Mouse (Mus musculus) thymus, postnatal 14 days (tissue): ENCODE data around the gene Dnah11.
"Not testable (repeated sequence)": the region's sequence is repeated elsewhere in the genome, so short reads cannot be mapped to it uniquely, and the experiment has no call there.

Experiments
- DNase-seq: peaks from one replicate; pipeline ENCODE4 v3.0.0; 2021

Dnah11 gene

GRCm38 (mm10) chr12:117959213-117959612 is 239.6 kb downstream of the Dnah11 start:
- DNase-seq: no peak

DNA sequence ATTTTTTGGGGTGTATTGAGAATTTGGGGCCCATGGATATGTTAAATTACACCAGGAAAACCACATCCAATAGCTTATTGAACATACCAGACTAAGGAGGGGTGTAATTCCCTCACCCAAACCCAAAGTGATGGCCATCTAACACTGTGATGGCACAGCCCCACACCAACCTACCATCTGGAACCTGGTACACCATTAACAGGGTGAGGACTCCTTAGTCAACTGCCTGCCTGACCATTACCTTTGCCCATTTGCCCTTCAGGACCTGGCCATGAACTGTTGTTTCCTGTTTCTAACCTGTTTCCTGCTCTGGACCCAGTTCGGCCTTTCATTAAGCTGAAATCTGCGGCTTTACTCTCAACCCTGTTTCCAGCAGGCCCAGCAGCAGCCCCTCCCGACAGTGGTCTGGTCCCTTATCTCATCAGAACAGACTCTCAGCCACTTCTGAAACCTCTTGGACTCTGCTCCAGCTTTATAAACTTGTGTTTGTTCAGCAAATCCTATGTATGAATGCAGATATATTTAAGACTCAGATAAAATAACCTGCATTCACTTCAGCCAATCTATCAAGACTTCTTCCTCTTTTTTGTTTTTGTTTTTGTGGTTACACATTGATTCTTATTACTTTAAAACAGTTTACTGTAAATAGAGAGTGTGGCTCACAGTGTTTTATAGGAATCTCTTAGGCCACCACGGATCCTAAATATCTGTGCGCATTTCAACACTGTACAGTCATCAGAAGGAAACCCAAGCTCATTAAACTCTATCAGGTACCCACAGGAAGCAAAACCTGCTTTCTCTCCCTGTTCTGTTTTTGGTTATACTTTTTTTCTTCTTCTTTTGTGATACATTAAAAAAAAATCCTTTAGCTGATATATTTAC is 251.8 kb downstream of the Dnah11 start:
- DNase-seq: no peak

GRCm38 (mm10) chr12:117941947-117942346 is 256.9 kb downstream of the Dnah11 start:
- DNase-seq: peak; percentile 36

DNA sequence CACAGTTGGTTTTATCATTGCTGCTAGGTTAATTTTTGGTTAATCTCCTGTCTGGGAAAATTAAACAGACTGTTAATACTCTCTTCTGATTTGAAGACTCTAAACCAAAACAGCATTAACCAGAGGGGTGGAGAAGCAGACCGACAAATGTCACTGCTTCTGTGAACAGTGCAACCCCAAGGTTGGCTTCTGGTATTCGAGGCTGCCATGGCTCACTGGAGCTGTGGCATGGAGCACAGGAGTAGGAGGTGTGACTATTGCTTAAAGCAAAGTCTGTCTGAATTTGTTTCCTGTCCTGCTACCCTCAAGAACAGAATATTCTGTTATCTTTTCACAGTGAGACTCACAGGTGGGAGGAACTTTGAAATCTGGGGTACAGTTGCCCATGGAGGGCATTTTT is 260.6 kb downstream of the Dnah11 start:
- no peak for DNase-seq

- DNase-seq: no peak
Measured at GRCm38 (mm10) chr12:117932026-117932425, 266.8 kb downstream of the Dnah11 start.

GRCm38 (mm10) chr12:117929768-117930167 is 269.1 kb downstream of the Dnah11 start:
- DNase-seq: no peak

- DNase-seq: no peak
Measured at GRCm38 (mm10) chr12:117915826-117916588, 282.8 kb downstream of the Dnah11 start.

- no peak for DNase-seq
Measured at GRCm38 (mm10) chr12:117914613-117915245, 284.1 kb downstream of the Dnah11 start.

DNA sequence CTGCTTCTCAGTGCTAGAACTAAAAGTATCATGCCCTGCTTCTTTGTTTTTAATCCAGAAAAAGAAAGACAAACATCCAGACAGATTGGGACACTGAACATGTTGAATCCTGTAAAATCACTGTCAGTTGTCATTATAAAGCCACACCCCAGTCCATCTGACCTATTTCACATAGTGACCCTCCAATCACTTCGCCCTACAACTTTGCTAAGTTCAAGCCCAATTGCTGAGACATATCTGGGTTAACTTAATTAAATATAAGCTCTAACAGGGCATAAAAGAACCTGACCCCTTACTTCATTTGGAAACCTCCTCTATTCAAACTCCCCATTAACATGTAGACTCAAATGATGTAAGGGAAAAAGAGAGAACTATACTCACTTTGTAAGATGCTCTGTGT is 287.4 kb downstream of the Dnah11 start:
- DNase-seq: no peak

GRCm38 (mm10) chr12:117905232-117905840 is 293.5 kb downstream of the Dnah11 start:
- not testable (repeated sequence) for DNase-seq

DNA sequence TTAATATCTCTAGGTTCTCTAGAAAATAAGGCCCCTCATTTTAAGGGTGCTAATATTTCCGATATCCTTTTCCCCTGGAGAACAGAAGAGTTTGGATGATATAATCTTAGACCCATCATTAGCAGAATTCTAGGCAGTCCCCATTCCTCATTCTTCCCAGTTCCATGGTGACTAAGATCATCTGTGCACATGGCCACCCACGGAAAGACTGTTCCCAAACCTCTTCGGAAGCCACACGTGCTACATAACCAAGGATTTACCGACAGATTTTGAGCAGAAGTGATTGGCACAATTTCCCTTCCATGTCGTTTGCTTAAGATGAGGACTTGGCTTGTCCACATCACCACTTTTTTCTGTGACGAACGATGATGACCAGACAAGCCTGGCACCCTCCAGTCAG is 295.2 kb downstream of the Dnah11 start:
- no peak for DNase-seq

DNA sequence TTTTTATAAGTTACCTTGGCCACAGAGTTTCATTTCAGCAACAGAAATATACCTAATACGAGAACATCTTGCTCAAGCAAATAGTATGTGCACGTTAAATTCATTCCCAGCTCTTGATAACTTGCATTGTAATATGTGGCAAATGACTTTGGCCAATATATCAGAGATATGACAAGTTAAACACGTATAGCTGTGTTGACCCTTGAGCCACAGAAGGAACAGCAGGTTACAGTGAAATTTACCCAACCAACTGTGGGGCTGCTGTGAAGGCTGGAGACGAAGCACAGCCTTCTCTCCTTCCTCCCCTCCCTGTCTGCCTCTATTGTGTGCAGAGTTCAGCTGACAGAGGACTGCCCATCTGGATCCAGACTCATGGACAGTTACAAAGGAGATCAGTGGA is 297.5 kb downstream of the Dnah11 start:
- not testable (repeated sequence) for DNase-seq

DNA sequence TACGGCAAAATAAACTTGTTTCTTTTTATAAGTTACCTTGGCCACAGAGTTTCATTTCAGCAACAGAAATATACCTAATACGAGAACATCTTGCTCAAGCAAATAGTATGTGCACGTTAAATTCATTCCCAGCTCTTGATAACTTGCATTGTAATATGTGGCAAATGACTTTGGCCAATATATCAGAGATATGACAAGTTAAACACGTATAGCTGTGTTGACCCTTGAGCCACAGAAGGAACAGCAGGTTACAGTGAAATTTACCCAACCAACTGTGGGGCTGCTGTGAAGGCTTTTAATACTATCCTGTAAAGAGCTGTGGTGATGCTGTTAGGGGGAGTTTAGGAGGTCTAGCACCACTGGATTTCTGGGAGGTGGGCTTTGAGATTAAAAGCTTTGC is 298.0 kb downstream of the Dnah11 start:
- not testable (repeated sequence) for DNase-seq

GRCm38 (mm10) chr12:117887422-117887821 is 311.4 kb downstream of the Dnah11 start:
- DNase-seq: no peak

- no peak for DNase-seq
Measured at GRCm38 (mm10) chr12:117884627-117885026, 314.2 kb downstream of the Dnah11 start.

DNA sequence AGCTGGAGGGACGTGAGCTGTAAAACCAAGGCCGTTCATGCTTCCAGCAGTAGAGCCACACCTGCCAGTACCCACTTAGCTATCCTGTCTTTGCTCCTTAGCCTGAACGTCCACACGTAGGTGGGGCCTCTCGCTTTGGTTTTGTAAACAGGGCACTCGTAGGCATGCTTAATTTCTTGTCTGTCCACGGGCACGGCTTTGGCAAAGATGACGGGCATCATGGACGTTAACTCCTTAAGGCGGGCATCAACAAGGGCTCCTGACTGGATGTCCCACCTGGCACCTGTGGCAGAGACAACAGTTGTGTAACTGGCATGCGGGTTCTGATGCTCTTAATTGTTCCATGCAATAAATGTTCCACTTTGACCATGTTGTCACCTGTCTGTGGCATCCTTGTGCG is 320.5 kb downstream of the Dnah11 start:
- DNase-seq: no peak

GRCm38 (mm10) chr12:117872265-117872664 is 326.6 kb downstream of the Dnah11 start:
- no peak for DNase-seq

DNA sequence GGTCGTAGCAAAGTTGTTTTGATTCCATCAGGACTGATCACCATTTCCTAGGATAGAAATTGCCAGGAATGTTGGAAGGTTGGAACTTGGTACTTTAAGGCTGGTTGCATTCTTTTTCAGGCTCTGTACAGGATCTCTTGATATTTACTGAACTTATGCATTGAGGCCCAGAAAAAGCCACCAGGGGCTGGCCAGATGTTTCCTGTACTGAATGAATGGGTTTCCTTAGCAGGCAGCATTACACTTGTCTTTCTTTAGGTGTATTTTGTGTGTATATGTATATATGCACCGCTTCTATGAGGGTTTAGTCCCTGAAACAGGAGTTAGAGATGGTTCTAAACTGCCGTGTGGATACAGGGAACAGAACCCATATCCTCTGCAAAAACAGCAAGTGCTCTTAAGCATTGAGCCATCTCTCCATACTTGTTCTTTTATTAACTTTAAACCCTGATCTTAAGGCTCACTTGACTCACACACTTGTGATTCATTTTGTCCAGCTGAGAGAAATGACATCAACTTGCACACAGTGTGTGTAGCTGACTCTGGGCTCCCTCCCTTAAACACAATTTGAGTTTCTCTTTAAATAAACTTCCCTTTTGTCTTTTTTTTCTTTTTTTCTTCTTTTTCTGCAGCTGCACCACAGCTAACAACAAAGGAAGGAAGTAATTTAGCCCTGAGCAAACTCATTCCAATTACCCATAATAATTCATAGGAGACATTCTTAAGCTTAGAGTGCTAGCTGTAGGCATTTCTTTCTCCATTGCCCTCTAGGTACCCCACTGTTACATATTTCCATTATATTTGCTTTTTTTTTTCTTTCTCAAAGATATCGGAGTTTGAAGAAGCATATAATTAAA is 330.9 kb downstream of the Dnah11 start:
- DNase-seq: no peak

DNA sequence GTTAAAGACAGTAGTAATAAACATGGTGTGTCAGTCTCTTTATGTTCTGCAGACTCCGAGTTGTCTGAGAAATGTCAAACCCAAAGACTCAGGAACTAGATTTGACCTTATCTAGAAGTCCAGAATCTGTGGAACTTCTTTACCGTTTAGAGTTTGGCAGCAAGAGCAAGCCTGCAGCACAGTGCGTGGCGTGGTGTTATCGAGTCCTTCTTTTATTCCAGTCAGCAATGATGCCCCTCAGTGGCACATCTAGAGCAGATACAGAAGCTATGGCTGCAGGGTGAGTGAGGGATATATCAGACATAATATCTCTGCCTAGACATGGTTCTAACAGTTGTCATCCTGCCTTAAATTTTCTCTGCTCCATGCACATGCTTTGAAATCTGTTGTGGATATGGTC is 336.2 kb downstream of the Dnah11 start:
- no peak for DNase-seq

- DNase-seq: no peak
Measured at GRCm38 (mm10) chr12:117861249-117861648, 337.6 kb downstream of the Dnah11 start.

DNA sequence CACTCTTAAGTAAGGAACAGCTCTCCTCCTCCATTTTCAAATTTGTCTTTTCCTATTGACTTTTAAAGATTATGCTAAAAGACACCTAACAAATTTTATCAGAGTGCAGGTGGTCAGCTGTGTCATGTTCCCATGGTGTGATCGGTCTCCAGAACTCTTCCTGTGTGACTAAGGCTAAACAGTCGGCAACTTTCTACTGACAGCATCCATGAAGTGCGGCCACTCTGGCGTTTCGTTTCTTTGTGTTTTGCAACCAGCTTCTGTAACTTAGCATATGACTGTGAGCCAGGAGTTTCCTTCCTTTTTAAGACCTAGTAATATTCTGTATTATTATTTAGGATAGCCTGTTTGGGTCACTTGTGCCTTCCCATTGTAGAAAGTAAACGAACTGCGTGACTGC is 338.0 kb downstream of the Dnah11 start:
- DNase-seq: no peak

- DNase-seq: no peak
Measured at GRCm38 (mm10) chr12:117857884-117858283, 341.0 kb downstream of the Dnah11 start.
